Mouse (Mus musculus) left cerebral cortex, postnatal 25 days (tissue): ENCODE results near the gene Atp8b4. TPM values are rescaled to one million over a fixed set of nuclear protein-coding genes. Genes with fewer than 3 reads are reported as not detected.

Experiments used
- DNase-seq, 2 experiments: peaks; one replicate each; pipeline ENCODE4 v3.0.0; 2022; ENCODE audit warnings: low spot score in 2 of 2, mixed read lengths in 1 of 2
- intact Hi-C: fragments of 180-260 bp; cut with DNase I; formaldehyde crosslinking; loops from one replicate; pipeline ENCODE4 v1.15.1; 2025
- total RNA-seq, 2 experiments: library from RNA; stranded (reverse); gene quantifications; 2 replicates each; pipeline ENCODE4 v1.2.3; 2021

The Atp8b4 gene
- total RNA-seq, 2 experiments from 2014 or later, result not detected

GRCm38 (mm10) chr2:126322631-126323031, 177.8 kb downstream of the Atp8b4 start:
- intact Hi-C loops, result no loop called here
- no peak for DNase-seq

GRCm38 (mm10) chr2:126318071-126318470, 182.4 kb downstream of the Atp8b4 start:
- intact Hi-C loops, result no loop called here
- no peak for DNase-seq

GRCm38 (mm10) chr2:126316942-126317341, 183.5 kb downstream of the Atp8b4 start:
- no peak for DNase-seq
- intact Hi-C loops, result no loop called here

- no peak for DNase-seq
- intact Hi-C loops, result no loop called here
Observed at GRCm38 (mm10) chr2:126316346-126316745, 184.1 kb downstream of the Atp8b4 start.

- no peak for DNase-seq
- intact Hi-C loops, result no loop called here
Observed at GRCm38 (mm10) chr2:126311056-126311455, 189.4 kb downstream of the Atp8b4 start.

- intact Hi-C loops, result no loop called here
- DNase-seq, result no peak
Observed at GRCm38 (mm10) chr2:126309994-126310393, 190.5 kb downstream of the Atp8b4 start.

- DNase-seq, result no peak
- intact Hi-C loops, result no loop called here
Observed at GRCm38 (mm10) chr2:126304621-126305020, 195.9 kb downstream of the Atp8b4 start.

GRCm38 (mm10) chr2:126303226-126303625, 197.2 kb downstream of the Atp8b4 start:
- no peak for DNase-seq
- intact Hi-C loops, result no loop called here

GRCm38 (mm10) chr2:126302381-126302780, 198.1 kb downstream of the Atp8b4 start:
- intact Hi-C loops, result no loop called here

GRCm38 (mm10) chr2:126290702-126291101, 209.8 kb downstream of the Atp8b4 start:
- intact Hi-C loops, result no loop called here
- no peak for DNase-seq

More at GRCm38 (mm10) chr2:126302381-126302780, 198.1 kb downstream of the Atp8b4 start:
- DNase-seq, result no peak

GRCm38 (mm10) chr2:126287942-126288341, 212.5 kb downstream of the Atp8b4 start:
- peak in 1 of 2 experiments; percentile 81 for DNase-seq
- intact Hi-C loops, result no loop called here

GRCm38 (mm10) chr2:126286420-126286819, 214.1 kb downstream of the Atp8b4 start:
- intact Hi-C loops, result no loop called here
- no peak for DNase-seq

GRCm38 (mm10) chr2:126284071-126284470, 216.4 kb downstream of the Atp8b4 start:
- intact Hi-C loops, result no loop called here
- DNase-seq, result no peak

GRCm38 (mm10) chr2:126283086-126283485, 217.4 kb downstream of the Atp8b4 start:
- peak in 1 of 2 experiments; percentile 70 for DNase-seq
- intact Hi-C loops, result no loop called here

- DNase-seq, result no peak
Observed at GRCm38 (mm10) chr2:126275511-126275910, 225.0 kb downstream of the Atp8b4 start.

GRCm38 (mm10) chr2:126274826-126275405, 225.6 kb downstream of the Atp8b4 start:
- no peak for DNase-seq
- intact Hi-C loops, result no loop called here

More at GRCm38 (mm10) chr2:126275511-126275910, 225.0 kb downstream of the Atp8b4 start:
- intact Hi-C loops, result no loop called here

GRCm38 (mm10) chr2:126274311-126274710, 226.2 kb downstream of the Atp8b4 start:
- intact Hi-C loops, result no loop called here
- DNase-seq, result no peak

Other genes starting within 250 kb of the Atp8b4 start
- 1 to 10 TPM; 6.0 to 6.2 TPM for gene Slc27a2, start 51.7 kb upstream of the Atp8b4 start, total RNA-seq
- gene Hdc, start 118.6 kb upstream of the Atp8b4 start, total RNA-seq, result 1 to 10 TPM in 1 of 2 experiments, under 1 TPM in 1; 0.55 to 1.1 TPM
- gene Gabpb1, start 175.7 kb upstream of the Atp8b4 start, total RNA-seq, result 10 to 100 TPM; 19.2 to 20.7 TPM
- 10 to 100 TPM; 44.5 to 46.3 TPM for gene Usp8, start 206.7 kb upstream of the Atp8b4 start, total RNA-seq